ENCODE assay signal across 37 mouse cellular contexts in genomic region chr1:186930888-186931233, GRCm38 (mm10). TPM values are rescaled to one million over a fixed set of nuclear protein-coding genes. Genes with fewer than 3 reads are reported as not detected.
"Had no signal": no experiment of that assay in that cellular context is flagged by ENCODE, and none has a peak within 500 bp of the region (broad histone marks: within the 10 kb centered on the region; RNA-seq: fewer than 3 reads in every experiment).

No protein-coding gene starts in this region.

- H3K9ac ChIP-seq: heart, embryonic 12.5 days; hindbrain, embryonic 12.5 days; hindbrain, embryonic 14.5 days; intestine, embryonic 15.5 days; kidney, embryonic 15.5 days; limb, embryonic 12.5 days; liver, embryonic 14.5 days had no signal

- H3K4me1 ChIP-seq: heart, embryonic 10.5 days; heart, embryonic 12.5 days; intestine, embryonic 15.5 days; kidney, embryonic 15.5 days had no signal

- DNase-seq: gastrocnemius, adult 2 months; gastrocnemius, postnatal 10 days; gastrocnemius, postnatal 25 days; heart, adult 18-20 months; heart, postnatal 10 days; heart, postnatal 4 days; kidney, adult 2 months; kidney, adult 9 months; kidney, postnatal 14 days; kidney, postnatal 36 days; layer of hippocampus, adult 9-11 months; layer of hippocampus, postnatal 36 days; liver had no signal

- H3K4me3 ChIP-seq: gastrocnemius, adult 2 months; heart, embryonic 10.5 days; heart, embryonic 12.5 days; hindbrain, embryonic 10.5 days; hindbrain, embryonic 12.5 days; intestine, embryonic 15.5 days; kidney, embryonic 15.5 days; limb, embryonic 10.5 days; limb, embryonic 12.5 days had no signal

- H3K9me3 ChIP-seq: heart, embryonic 10.5 days; hindbrain, embryonic 10.5 days; hindbrain, embryonic 12.5 days; intestine, embryonic 15.5 days; kidney, embryonic 15.5 days; limb, embryonic 10.5 days; limb, embryonic 12.5 days had no signal

- H3K27ac ChIP-seq: gastrocnemius, adult 2 months; heart, embryonic 10.5 days; hindbrain, embryonic 10.5 days; hindbrain, embryonic 12.5 days; hindbrain, embryonic 14.5 days; intestine, embryonic 15.5 days; kidney, embryonic 15.5 days; kidney, postnatal 0 days; limb, embryonic 10.5 days; limb, embryonic 12.5 days; liver, embryonic 14.5 days had no signal

- H3K4me2 ChIP-seq: heart, embryonic 12.5 days; hindbrain, embryonic 12.5 days; hindbrain, embryonic 14.5 days; intestine, embryonic 15.5 days; kidney, embryonic 15.5 days; limb, embryonic 12.5 days; liver, embryonic 11.5 days had no signal

- ATAC-seq: hindbrain, embryonic 16.5 days; inflammation-experienced regulatory T-cells, adult 6 months; intestine, embryonic 15.5 days; intestine, postnatal 0 days had no signal

- H3K27me3 ChIP-seq: heart, embryonic 12.5 days; intestine, embryonic 15.5 days; limb, embryonic 12.5 days had no signal

- H3K36me3 ChIP-seq: heart, embryonic 10.5 days; heart, embryonic 12.5 days; hindbrain, embryonic 10.5 days; hindbrain, embryonic 12.5 days; intestine, embryonic 15.5 days; kidney, embryonic 15.5 days; limb, embryonic 10.5 days; limb, embryonic 12.5 days had no signal

RNA-seq across cellular contexts. Expression of gene D1Pas1, which starts 36.4 kb away (rescaled TPM):
- total RNA-seq: gastrocnemius, adult 2 months; gastrocnemius, postnatal 10 days; gastrocnemius, postnatal 25 days; gastrocnemius, postnatal 4 days; granulocyte monocyte progenitor cell, adult 5-6 weeks; heart, adult 8-10 months; layer of hippocampus, adult 18-20 months; layer of hippocampus, adult 8-10 months; layer of hippocampus, postnatal 14 days; layer of hippocampus, postnatal 36 days; left cerebral cortex, adult 18-20 months; left cerebral cortex, postnatal 36 days had no signal
- polyA plus RNA-seq: inflammation-experienced regulatory T-cells, adult 6 months; intestine, postnatal 0 days; kidney, postnatal 0 days; large intestine, adult 2 months; liver, embryonic 14.5 days had no signal
